Mouse (Mus musculus) embryonic fibroblast, embryonic 13.5 days (primary cell): ENCODE measurements around the gene Susd3.

Source experiments
- CTCF ChIP-seq: IDR thresholded peaks from 2 replicates; pipeline ENCODE4 v1.5.1; 2011; ENCODE audit warnings: mild to moderate bottlenecking, control low read depth, low read length, moderate library complexity, borderline replicate concordance; ENCODE audit not compliant: insufficient read depth
- POLR2A ChIP-seq: IDR thresholded peaks from 2 replicates; pipeline ENCODE4 v1.6.1; 2011; ENCODE audit warnings: low read depth, mild to moderate bottlenecking, control low read depth, low read length, moderate library complexity

- TF ChIP-seq CTCF (no peak), POLR2A (no peak)
Measured at GRCm38 (mm10) chr13:49181411-49181984, 67.0 kb downstream of the Susd3 start.
